Mouse (Mus musculus): ENCODE results near the gene Bbs12. TPM values are rescaled to one million over a fixed set of nuclear protein-coding genes. Genes with fewer than 3 reads are reported as not detected.

Bbs12 gene
- polyA plus RNA-seq, 1 experiment from 2014 or later, result 8.0 TPM

GRCm38 (mm10) chr3:37365976-37366375, 53.6 kb downstream of the Bbs12 start:
- ATAC-seq (ENCODE audit: low FRiP score), result no peak
- Histone ChIP-seq H3K4me3 (replicated peaks) (no peak overlapping the region), H3K36me3 (replicated peaks) (no peaks in the 10 kb centered on the region), H3K4me2 (no peak overlapping the region), H3K9ac (no peak overlapping the region), H3K27ac (no peak overlapping the region), H3K4me1 (no peaks in the 10 kb centered on the region), H3K9me3 (no peaks in the 10 kb centered on the region), H3K27me3 (no peaks in the 10 kb centered on the region)
- 62% methylated on average over 3 of the region's 3 CpGs for WGBS

- WGBS, result 69% methylated on average over 4 of the region's 4 CpGs
- no peak overlapping the region for H3K4me3 ChIP-seq (replicated peaks)
- no peak for ATAC-seq (ENCODE audit: low FRiP score)
- no peak overlapping the region for H3K9ac ChIP-seq
- no peak overlapping the region for H3K27ac ChIP-seq
- no peaks in the 10 kb centered on the region for H3K9me3 ChIP-seq
- no peaks in the 10 kb centered on the region for H3K36me3 ChIP-seq (replicated peaks)
- H3K4me2 ChIP-seq, result no peak overlapping the region
- no peaks in the 10 kb centered on the region for H3K27me3 ChIP-seq
- H3K4me1 ChIP-seq, result no peaks in the 10 kb centered on the region
These were observed 54.2 kb downstream of the Bbs12 start for GRCm38 (mm10) chr3:37366381-37367053.

- ATAC-seq (ENCODE audit: low FRiP score), result no peak
- Histone ChIP-seq H3K9ac (no peak overlapping the region), H3K4me1 (no peaks in the 10 kb centered on the region), H3K27ac (no peak overlapping the region), H3K4me2 (no peak overlapping the region), H3K27me3 (no peaks in the 10 kb centered on the region), H3K9me3 (no peaks in the 10 kb centered on the region), H3K4me3 (replicated peaks) (no peak overlapping the region), H3K36me3 (replicated peaks) (no peaks in the 10 kb centered on the region)
- 83% methylated on average over 4 of the region's 4 CpGs for WGBS
These were observed 58.1 kb downstream of the Bbs12 start for GRCm38 (mm10) chr3:37370407-37370806.

Other genes starting within 250 kb of the Bbs12 start
- gene Adad1, start 249.0 kb upstream of the Bbs12 start, polyA plus RNA-seq (2016; fragmentation: Nextera tagmentation; extraction: Ambion mirVana), result 0.22 and 0.56 TPM in 2 replicates
- 0.50 and 0.77 TPM in 2 replicates for gene Il2, start 186.6 kb upstream of the Bbs12 start, polyA plus RNA-seq (2016; fragmentation: Nextera tagmentation; extraction: Ambion mirVana)
- not detected in 2 replicates for gene Il21, start 79.9 kb upstream of the Bbs12 start, polyA plus RNA-seq (2016; fragmentation: Nextera tagmentation; extraction: Ambion mirVana)
- 2.1 and 2.9 TPM in 2 replicates for gene Cetn4, start 154 bp downstream of the Bbs12 start, polyA plus RNA-seq (2016; fragmentation: Nextera tagmentation; extraction: Ambion mirVana)
- gene Fgf2, start 35.8 kb downstream of the Bbs12 start, polyA plus RNA-seq (2016; fragmentation: Nextera tagmentation; extraction: Ambion mirVana), result 0.65 and 0.66 TPM in 2 replicates
- gene Spata5, start 107.3 kb downstream of the Bbs12 start, polyA plus RNA-seq (2016; fragmentation: Nextera tagmentation; extraction: Ambion mirVana), result 44.8 and 48.9 TPM in 2 replicates
- gene Nudt6, start 107.7 kb downstream of the Bbs12 start, polyA plus RNA-seq (2016; fragmentation: Nextera tagmentation; extraction: Ambion mirVana), result 3.2 and 3.3 TPM in 2 replicates